Mouse (Mus musculus) bone marrow, adult 2 months (tissue): Measurements from ENCODE around the gene Parm1.

Source experiments
- CTCF ChIP-seq: fragments of 200-500 bp; IDR thresholded peaks from 2 replicates; pipeline ENCODE4 v1.5.1; 2011; ENCODE audit warnings: low read length, control low read depth; ENCODE audit not compliant: control insufficient read depth, insufficient read depth
- POLR2A ChIP-seq: fragments of 200-500 bp; IDR thresholded peaks from 2 replicates; pipeline ENCODE4 v1.6.1; 2011; ENCODE audit warnings: low read depth, mild to moderate bottlenecking, control low read depth, low read length, borderline replicate concordance; ENCODE audit not compliant: control insufficient read depth

DNA sequence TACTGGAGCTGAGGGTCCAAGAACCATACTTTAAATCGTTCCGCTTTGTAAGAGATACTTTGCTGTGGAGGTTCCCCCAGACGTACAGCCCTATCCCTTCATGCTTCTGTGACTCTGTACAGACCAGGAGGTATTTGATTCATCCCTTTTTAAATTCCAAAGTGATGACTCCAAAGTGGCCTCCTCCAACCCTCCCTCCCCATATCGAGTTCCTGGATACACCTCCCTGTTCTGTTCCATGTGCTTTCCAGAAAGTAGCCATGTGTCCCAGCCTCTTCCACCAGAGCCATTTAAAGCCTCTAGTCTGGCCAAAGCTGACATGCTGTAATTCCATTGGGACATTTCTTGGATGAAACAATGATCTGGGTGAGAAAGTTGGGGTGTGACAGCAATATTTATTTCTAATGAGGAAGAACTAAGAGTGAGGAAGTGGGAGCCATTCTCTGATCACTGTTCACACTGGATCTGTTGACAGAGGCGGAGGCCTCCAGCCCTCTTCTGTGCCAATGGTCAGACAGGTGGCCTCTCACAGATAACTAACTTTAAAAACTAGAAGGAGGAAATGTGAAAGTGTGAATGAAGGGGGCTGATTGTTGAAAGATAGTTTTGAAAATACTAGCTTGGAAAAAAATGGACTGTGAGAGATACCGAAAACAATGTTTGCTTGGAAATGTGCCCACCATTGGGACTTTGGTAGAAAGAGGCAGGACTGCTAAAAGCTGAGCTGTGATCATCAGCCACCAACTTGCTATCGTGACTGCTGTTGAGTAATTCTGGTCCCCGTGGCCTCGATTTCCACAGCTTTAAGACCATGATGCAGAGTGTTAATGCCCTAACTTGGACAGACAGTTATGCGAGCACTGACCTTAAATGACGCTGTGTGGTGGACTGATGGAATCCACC, 100.2 kb downstream of the Parm1 start:
- TF ChIP-seq POLR2A (no peak), CTCF (no peak)
